Mouse (Mus musculus) megakaryocyte, embryonic 14.5 days (primary cell): ENCODE results near the gene Pon1.

Experiments
- FLI1 ChIP-seq: IDR thresholded peaks from 2 replicates; pipeline ENCODE4 v1.6.1; 2012; ENCODE audit warnings: low read length, inconsistent platforms, mixed read lengths
- GATA1 ChIP-seq: IDR thresholded peaks from 3 replicates; pipeline ENCODE4 v1.6.1; 2012; ENCODE audit warnings: mixed read lengths, low read length, inconsistent platforms, borderline replicate concordance

GRCm38 (mm10) chr6:5172571-5172970, 21.2 kb downstream of the Pon1 start:
- TF ChIP-seq GATA1, result no peak
- TF ChIP-seq FLI1, result no peak
